Mouse (Mus musculus) myocyte (in vitro differentiated cells): Measurements from ENCODE around the gene Inhbc. TPM values are rescaled to one million over a fixed set of nuclear protein-coding genes. Genes with fewer than 3 reads are reported as not detected.

Experiments
- H3K27me3 ChIP-seq: one replicate; pipeline ENCODE4 v1.6.1; 2011; ENCODE audit not compliant: control insufficient read depth, insufficient read depth, insufficient read length
- H3K36me3 ChIP-seq: one replicate; pipeline ENCODE4 v1.6.1; 2011; ENCODE audit not compliant: control insufficient read depth, insufficient read depth
- H3K4me2 ChIP-seq: one replicate; pipeline ENCODE4 v1.6.1; 2011; ENCODE audit warnings: low read depth, control low read depth
- H3K4me3 ChIP-seq: one replicate; pipeline ENCODE4 v1.5.1; 2011; ENCODE audit warnings: mild to moderate bottlenecking, control low read depth, moderate library complexity
- H3K79me2 ChIP-seq: one replicate; pipeline ENCODE4 v1.6.1; 2011; ENCODE audit not compliant: control insufficient read depth, insufficient read depth
- H3ac ChIP-seq: one replicate; pipeline ENCODE4 v1.6.1; 2011; ENCODE audit not compliant: control insufficient read depth, insufficient read length
- CEBPB ChIP-seq: IDR thresholded peaks from 2 replicates; pipeline ENCODE4 v1.6.1; 2011; ENCODE audit warnings: mild to moderate bottlenecking, moderate library complexity; ENCODE audit not compliant: poor library complexity, insufficient read depth, severe bottlenecking
- E2F4 ChIP-seq: IDR thresholded peaks from one replicate; pipeline ENCODE4 v1.6.1; 2011; ENCODE audit warnings: mild to moderate bottlenecking, control low read depth, moderate library complexity; ENCODE audit not compliant: insufficient read depth
- MAX ChIP-seq: IDR thresholded peaks from one replicate; pipeline ENCODE4 v1.6.1; 2011; ENCODE audit warnings: low read depth, mild to moderate bottlenecking, control low read depth
- MYOD1 ChIP-seq, 3 experiments: IDR thresholded peaks; one replicate each; pipeline ENCODE4 v1.6.1; 2011; ENCODE audit warnings: control low read depth in 2 of 3, low read depth in 2 of 3, mild to moderate bottlenecking in 2 of 3, moderate library complexity in 1 of 3; ENCODE audit not compliant: insufficient read length in 2 of 3, control insufficient read depth in 1 of 3
- MYOG ChIP-seq, 3 experiments: IDR thresholded peaks; one replicate each; pipeline ENCODE4 v1.6.1; 2011; ENCODE audit warnings: control low read depth in 2 of 3, low read depth in 2 of 3, mild to moderate bottlenecking in 2 of 3; ENCODE audit not compliant: insufficient read length in 2 of 3, control insufficient read depth in 1 of 3, insufficient read depth in 1 of 3
- POLR2A ChIP-seq: IDR thresholded peaks from one replicate; pipeline ENCODE4 v1.6.1; 2011; ENCODE audit warnings: low read depth, mild to moderate bottlenecking, control low read depth, moderate library complexity; ENCODE audit not compliant: insufficient read length
- POLR2AphosphoS2 ChIP-seq: IDR thresholded peaks from one replicate; pipeline ENCODE4 v1.6.1; 2011; ENCODE audit warnings: low read depth, control low read depth; ENCODE audit not compliant: insufficient read length
- REST ChIP-seq: IDR thresholded peaks from one replicate; pipeline ENCODE4 v1.6.1; 2011; ENCODE audit warnings: mild to moderate bottlenecking, control low read depth, moderate library complexity; ENCODE audit not compliant: insufficient read depth, insufficient read length
- SRF ChIP-seq: IDR thresholded peaks from one replicate; pipeline ENCODE4 v1.6.1; 2011; ENCODE audit warnings: low read depth; ENCODE audit not compliant: control insufficient read depth, insufficient read length
- TCF12 ChIP-seq: IDR thresholded peaks from one replicate; pipeline ENCODE4 v1.6.1; 2011; ENCODE audit warnings: mild to moderate bottlenecking, control low read depth; ENCODE audit not compliant: poor library complexity, insufficient read depth, severe bottlenecking
- TCF3 ChIP-seq: IDR thresholded peaks from one replicate; pipeline ENCODE4 v1.6.1; 2011; ENCODE audit warnings: low read depth, control low read depth; ENCODE audit not compliant: insufficient read length
- USF1 ChIP-seq: IDR thresholded peaks from one replicate; pipeline ENCODE4 v1.6.1; 2011; ENCODE audit warnings: low read depth, mild to moderate bottlenecking, control low read depth, moderate library complexity
- polyA plus RNA-seq: library from polyadenylated mRNA; unstranded; fragments of >200 nt; fragmentation: generic; extraction: Trizol; gene quantifications from one replicate; pipeline ENCODE4 v1.2.1, GENCODE M21; 2012; ENCODE audit warnings: missing spikeins

Gene Inhbc
- polyA plus RNA-seq, 1 experiment = not detected

- TF ChIP-seq MYOD1 (IDR thresholded peaks at IDR 0.05; ENCODE audit: control insufficient read depth in 1 of 3, insufficient read length in 2 of 3, low read depth in 2 of 3) (no peak), MAX (no peak), MYOG (IDR thresholded peaks at IDR 0.05; ENCODE audit: control insufficient read depth in 1 of 3, insufficient read depth in 1 of 3, insufficient read length in 2 of 3, low read depth in 2 of 3) (no peak), TCF12 (no peak), POLR2AphosphoS2 (no peak), POLR2A (no peak), CEBPB (no peak), TCF3 (no peak), REST (no peak), E2F4 (no peak), SRF (no peak), USF1 (no peak)
- no peaks in the 10 kb centered on the region for H3K36me3 ChIP-seq
- no peak overlapping the region for H3K4me3 ChIP-seq
- no peak overlapping the region for H3ac ChIP-seq
- H3K27me3 ChIP-seq = no peaks in the 10 kb centered on the region
- H3K79me2 ChIP-seq = no peaks in the 10 kb centered on the region
- no peak overlapping the region for H3K4me2 ChIP-seq
These were observed 20.4 kb downstream of the Inhbc start for GRCm38 (mm10) chr10:127349810-127350209.

DNA sequence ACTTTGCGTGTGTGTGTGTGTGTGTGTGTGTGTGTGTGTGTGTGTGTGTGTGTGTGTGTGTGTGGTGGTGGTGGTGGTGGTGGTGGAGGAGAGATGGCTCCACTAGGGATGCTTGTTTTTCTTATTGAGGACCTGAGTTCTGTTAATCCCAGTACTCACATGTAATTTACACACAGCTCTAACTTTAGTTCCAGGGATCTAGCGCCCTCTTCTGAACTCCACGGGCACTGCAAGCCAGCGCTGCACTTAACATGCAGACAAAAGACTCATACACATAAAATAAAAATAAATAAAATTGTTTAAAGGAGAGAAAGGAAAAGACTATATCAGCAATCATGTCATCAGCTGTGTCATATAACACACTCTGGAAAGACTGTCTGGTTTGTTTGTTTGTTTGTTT lies 21.3 kb downstream of the Inhbc start:
- H3K36me3 ChIP-seq = no peaks in the 10 kb centered on the region
- no peak for TF ChIP-seq POLR2AphosphoS2
- TF ChIP-seq MAX = no peak
- no peak for TF ChIP-seq E2F4
- no peak for TF ChIP-seq MYOG (IDR thresholded peaks at IDR 0.05; ENCODE audit: control insufficient read depth in 1 of 3, insufficient read depth in 1 of 3, insufficient read length in 2 of 3, low read depth in 2 of 3)
- no peak for TF ChIP-seq REST
- no peak for TF ChIP-seq SRF
- no peak for TF ChIP-seq TCF3
- no peak for TF ChIP-seq POLR2A
- TF ChIP-seq TCF12 = no peak
- no peaks in the 10 kb centered on the region for H3K79me2 ChIP-seq
- no peak overlapping the region for H3K4me3 ChIP-seq
- H3K4me2 ChIP-seq = no peak overlapping the region
- no peak overlapping the region for H3ac ChIP-seq
- no peaks in the 10 kb centered on the region for H3K27me3 ChIP-seq

- Histone ChIP-seq H3K36me3 (no peaks in the 10 kb centered on the region), H3K79me2 (no peaks in the 10 kb centered on the region), H3K4me3 (no peak overlapping the region), H3ac (no peak overlapping the region), H3K27me3 (no peaks in the 10 kb centered on the region), H3K4me2 (no peak overlapping the region)
- TF ChIP-seq CEBPB = no peak
- TF ChIP-seq E2F4 = no peak
- TF ChIP-seq POLR2A = no peak
- TF ChIP-seq MYOG (IDR thresholded peaks at IDR 0.05; ENCODE audit: control insufficient read depth in 1 of 3, insufficient read depth in 1 of 3, insufficient read length in 2 of 3, low read depth in 2 of 3) = no peak
- TF ChIP-seq SRF = no peak
- TF ChIP-seq TCF3 = no peak
- no peak for TF ChIP-seq MAX
- no peak for TF ChIP-seq TCF12
- TF ChIP-seq REST = no peak
- TF ChIP-seq MYOD1 (IDR thresholded peaks at IDR 0.05; ENCODE audit: control insufficient read depth in 1 of 3, insufficient read length in 2 of 3, low read depth in 2 of 3) = no peak
- TF ChIP-seq POLR2AphosphoS2 = no peak
- no peak for TF ChIP-seq USF1
These were observed 24.1 kb downstream of the Inhbc start for GRCm38 (mm10) chr10:127346173-127346572.

DNA sequence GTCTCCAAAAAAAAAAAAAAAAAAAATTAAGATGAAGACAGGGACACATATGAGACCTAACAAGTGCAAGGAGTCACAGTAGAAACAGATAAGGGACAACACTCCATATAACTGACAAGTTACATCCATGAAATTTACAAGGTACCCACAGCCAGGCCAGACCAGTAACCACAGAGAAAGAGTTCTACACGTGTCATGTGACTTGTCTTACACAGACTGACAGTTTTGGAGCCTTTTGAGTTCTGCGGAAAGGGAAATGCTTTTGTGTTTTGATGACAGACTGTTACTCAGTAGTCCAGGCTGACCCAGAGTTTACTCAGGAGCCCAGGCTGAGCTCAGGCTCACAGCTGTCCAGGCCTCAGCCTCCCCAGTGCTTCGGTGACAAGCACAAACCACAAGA lies 27.2 kb downstream of the Inhbc start:
- H3K4me2 ChIP-seq = no peak overlapping the region
- H3K27me3 ChIP-seq = no peaks in the 10 kb centered on the region
- no peaks in the 10 kb centered on the region for H3K36me3 ChIP-seq
- H3ac ChIP-seq = no peak overlapping the region
- H3K4me3 ChIP-seq = no peak overlapping the region
- H3K79me2 ChIP-seq = no peaks in the 10 kb centered on the region
- TF ChIP-seq USF1 (peak; percentile 27), SRF (no peak)

DNA sequence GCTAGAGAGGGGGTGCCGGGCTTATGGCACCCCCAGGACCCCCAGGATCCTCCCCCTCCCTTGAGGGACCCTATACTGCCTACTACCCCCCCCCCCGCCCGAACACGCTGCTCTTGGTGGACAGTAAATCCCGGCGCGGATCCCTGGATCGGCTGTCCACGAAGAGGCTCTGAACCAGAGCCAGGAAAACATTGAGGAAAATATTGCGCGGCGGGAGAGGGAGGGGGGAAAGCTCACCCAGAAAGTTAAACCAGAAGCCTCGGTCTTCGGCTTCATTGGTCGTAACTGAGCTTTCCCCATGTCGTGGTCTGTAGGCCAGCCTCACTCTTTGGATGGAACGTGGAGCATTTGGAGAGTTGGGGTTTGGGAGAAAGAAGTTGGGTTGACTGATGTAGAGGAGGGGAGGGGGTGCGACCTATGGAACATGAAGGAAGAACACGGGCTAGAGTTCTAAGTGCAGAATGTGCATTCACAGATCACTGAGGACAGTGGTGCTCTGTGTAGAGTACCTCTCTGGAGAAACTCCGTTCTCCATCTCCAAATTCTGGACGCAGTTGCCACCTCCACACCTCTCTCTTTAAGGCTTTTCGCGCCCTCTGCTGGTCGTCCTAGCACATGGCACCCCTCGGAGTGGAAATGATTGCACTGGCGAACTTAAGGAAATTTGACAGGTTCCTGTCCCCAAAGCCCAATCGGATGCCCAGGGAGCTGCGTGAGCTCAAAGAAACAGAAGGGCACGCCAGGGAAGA lies 28.2 kb downstream of the Inhbc start, which contains the start of gene Gli1:
Gli1 (minus strand) TSS at position 84 of the 749 bp plus-strand sequence.
- Histone ChIP-seq H3K4me3 (peak within 1 kb of the TSS; percentile 37), H3K27me3 (no peaks in the 10 kb centered on the region), H3K4me2 (peak within 1 kb of the TSS; percentile 100), H3K36me3 (no peaks in the 10 kb centered on the region), H3K79me2 (no peaks in the 10 kb centered on the region), H3ac (no peak within 1 kb of the TSS)
- TF ChIP-seq TCF3 = no peak
- no peak for TF ChIP-seq E2F4
- no peak for TF ChIP-seq REST
- peak; percentile 30 for TF ChIP-seq MAX
